Mouse (Mus musculus) brain, embryonic 14.5 days (tissue): ENCODE data around the gene Spdye4c.

Source experiments
- CTCF ChIP-seq: fragments of 200-500 bp; IDR thresholded peaks from 2 replicates; pipeline ENCODE4 v1.5.1; 2012; ENCODE audit warnings: inconsistent platforms, mild to moderate bottlenecking, moderate library complexity, borderline replicate concordance; ENCODE audit not compliant: insufficient read depth, insufficient read length; ENCODE audit errors: extremely low read depth
- POLR2A ChIP-seq: fragments of 200-500 bp; IDR thresholded peaks from 2 replicates; pipeline ENCODE4 v1.6.1; 2012; ENCODE audit warnings: mild to moderate bottlenecking, inconsistent platforms, borderline replicate concordance; ENCODE audit not compliant: poor library complexity, insufficient read depth, insufficient read length, severe bottlenecking; ENCODE audit errors: extremely low read depth

GRCm38 (mm10) chr2:128609286-128609685 is 18.3 kb downstream of the Spdye4c start:
- no peak for TF ChIP-seq CTCF
- no peak for TF ChIP-seq POLR2A
